Mouse (Mus musculus) spleen, postnatal 36 days (tissue): ENCODE measurements around the gene Mff.
A peak's percentile ranks its signal among the peaks of the same experiment; 100 is the strongest.

Source experiments
- DNase-seq, 2 experiments: peaks; one replicate each; pipeline ENCODE4 v3.0.0; 2022; ENCODE audit warnings: low spot score in 2 of 2, mixed read lengths in 1 of 2

Gene Mff

DNA sequence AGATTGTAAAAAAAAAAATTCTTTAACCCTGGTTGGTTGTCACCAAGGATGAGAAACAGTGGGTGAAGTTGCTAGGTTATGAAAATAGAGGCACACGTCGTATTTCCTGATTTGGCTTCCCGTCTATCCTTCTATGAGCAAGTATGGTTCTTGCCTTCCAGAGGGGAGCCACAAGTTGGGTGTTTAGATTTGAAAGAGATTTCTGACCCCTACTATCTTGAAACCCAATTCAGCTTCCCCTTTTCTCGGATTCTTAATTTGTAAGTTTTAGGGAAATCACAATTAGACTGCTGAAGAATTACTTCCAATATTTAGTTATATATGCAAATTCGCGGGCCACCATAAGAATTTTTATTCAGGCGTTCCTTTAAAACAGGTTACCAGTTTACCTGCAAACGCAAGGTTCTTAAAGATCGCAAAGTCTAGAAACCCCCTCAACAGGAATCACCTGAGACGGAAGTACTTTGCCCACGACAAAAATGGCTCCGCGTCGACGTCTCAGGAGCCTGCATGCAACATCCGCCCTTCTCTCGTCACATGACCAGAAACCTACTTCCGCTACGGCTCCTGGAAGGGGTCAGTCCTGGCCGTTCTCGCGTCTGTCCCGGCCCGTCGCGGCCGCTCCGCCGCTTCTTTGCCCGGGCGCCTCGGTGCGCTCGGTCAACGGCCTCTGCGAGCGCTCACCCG, at the start of gene Mff:
Gene Mff, plus strand, starts transcription at position 552 of the 687 bp plus-strand sequence.
- peak; percentile 91 to 92 for DNase-seq

- DNase-seq = no peak
Measured at GRCm38 (mm10) chr1:82686328-82686727, 38.4 kb upstream of the Mff start.

DNA sequence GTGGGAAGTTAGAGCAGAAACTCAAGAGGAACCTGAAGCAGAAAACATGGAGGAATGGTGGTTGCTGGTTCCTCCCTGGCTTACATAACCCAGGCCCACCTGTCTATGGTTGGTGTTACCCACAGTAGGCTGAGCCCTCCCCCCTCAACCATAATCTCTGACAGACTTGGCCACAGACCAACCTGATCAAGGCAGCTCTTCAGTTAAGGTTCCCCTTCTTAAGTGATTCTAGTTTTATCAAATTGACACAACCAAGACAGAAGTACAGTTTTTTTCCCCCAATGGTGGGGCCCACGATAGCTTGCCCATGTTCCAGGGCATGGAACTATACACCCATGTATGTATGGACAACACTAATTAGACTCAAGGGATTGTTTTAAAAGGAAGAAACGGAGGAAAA, 37.8 kb upstream of the Mff start:
- no peak for DNase-seq

DNA sequence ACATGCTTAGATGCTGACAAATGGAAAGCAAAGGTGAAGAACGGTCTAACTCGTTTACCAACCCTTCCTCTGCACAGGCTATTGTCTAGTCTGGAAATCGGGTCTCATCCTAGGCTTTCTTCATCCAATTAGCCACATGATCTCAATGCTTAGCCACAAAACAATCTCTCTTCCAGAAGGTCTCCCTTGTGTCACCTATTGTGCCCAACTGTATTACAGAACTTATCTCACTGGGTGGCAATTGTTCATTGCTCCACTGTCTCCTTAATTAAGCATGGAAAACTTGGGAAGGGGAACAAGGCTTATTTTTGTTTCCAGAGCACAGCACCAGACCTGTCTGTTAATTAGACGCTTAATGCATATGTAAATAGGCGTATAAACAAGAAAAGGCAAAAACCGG, 36.8 kb upstream of the Mff start:
- DNase-seq = no peak

DNA sequence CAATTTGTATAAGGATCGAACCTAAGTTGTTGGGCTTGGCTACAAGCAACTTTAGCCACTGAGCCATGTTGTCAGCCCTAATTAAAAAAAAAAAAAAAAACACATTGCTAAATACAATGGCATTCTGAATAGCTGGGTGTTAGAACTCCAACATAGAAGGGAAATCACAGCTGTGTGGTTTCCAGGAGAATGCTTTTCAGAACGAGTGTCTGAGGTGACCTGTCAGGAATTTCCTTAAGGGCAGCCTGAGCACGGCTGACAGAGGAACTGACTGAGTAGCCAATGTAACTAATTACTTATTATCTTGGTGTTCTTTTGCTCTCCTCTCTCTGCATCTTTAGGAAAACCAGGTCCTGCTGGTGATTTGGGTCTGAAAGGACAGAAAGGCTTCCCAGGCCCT, 28.8 kb upstream of the Mff start:
- no peak for DNase-seq

- DNase-seq = no peak
Measured at GRCm38 (mm10) chr1:82717816-82718512, 6.7 kb upstream of the Mff start.

DNA sequence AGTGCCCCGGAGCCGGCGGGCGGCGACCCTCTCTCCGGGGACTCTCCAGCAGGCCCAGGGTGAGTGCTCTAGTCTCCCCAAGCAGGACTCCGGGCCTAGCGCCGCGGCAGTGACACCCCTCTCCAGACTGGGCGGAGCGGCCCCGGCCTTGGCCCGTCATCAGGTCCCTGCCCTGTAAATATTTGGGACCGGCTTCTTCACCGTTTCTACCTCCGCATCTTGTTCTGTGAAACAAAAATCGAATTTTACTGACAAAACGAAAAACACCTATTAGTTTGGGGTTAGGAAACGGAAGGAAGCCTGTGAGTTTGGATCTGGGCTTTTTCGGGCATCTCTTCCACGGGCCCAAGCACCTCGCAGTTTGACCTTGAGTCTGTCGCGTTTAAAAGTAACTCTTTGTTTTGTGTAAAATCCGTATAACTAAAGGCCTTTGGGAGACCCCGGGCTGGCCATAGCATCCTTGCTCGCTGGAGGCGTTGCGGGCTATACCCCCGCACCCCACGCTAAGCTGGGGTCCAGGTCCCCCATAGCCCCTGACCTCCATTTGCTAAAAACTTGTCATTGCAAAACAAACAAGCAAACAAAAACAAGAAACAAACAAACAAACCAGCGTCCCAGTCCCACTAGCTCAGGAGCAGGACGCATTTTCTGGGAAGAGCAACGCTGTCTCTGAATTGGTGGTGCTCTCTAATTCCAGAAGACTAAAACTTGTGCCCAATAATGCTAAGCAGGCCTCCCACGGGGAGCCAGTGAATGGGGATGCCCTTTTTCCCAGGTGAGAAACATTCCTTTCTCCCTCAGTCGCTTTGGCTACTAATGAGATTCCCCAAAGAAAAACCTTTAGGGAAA, 560 bp downstream of the Mff start:
- DNase-seq = peak in 1 of 2 experiments; percentile 2

DNA sequence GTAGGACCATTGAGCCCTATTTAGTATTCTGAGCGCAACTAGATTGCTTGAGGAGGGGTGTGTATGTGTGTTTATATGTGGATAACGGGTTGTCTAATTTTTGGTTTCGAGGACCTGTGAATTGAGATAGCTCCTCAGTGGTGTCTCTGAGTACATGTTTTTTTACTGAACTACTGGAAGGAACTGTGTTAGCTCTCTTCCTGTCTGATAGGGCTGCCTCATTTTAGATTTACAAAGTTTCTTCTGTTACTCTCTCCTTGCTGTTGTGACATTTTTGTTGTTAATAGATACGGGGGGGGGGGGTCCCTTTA, 1.1 kb downstream of the Mff start:
- no peak for DNase-seq

GRCm38 (mm10) chr1:82726482-82726881, 1.8 kb downstream of the Mff start:
- no peak for DNase-seq

GRCm38 (mm10) chr1:82733357-82733756, 8.7 kb downstream of the Mff start:
- DNase-seq = no peak

DNA sequence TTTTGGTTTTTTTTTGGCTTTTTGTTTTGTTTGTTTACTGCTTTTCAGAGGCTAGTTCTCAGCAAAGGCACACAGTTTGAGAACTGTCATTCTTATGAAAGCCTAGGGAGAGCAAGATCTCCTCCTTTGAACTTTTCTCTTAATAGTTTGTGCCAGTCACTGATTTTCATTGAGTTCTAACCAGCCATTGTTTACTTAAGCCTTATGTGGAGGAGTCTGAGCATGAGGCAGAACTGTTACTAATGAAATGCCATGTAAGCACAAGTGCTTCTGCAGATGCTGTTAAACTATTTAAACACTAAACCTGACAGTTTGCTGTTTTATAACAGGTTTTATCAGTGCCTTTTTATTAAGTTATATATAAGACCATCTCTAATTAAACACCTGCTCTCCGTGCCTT, 13.4 kb downstream of the Mff start:
- DNase-seq = no peak

DNA sequence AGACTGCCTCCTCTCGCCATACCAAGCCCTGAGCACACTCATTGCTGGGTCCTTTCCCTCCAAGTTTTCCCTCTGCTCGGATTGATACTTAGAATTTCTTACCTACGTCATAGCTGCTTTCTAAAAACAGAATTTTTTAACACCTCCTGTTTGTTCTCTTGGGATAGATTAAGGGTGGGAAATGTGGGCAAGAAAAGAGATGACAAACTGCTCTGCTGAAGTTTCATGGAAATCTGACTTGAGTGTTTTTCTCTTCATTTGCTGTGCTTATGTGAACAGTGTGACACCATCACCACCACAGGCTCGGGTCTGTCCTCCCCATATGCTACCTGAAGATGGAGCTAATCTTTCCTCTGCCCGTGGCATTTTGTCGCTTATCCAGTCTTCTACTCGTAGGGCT, 16.8 kb downstream of the Mff start:
- no peak for DNase-seq

- no peak for DNase-seq
Measured at GRCm38 (mm10) chr1:82743962-82744361, 19.3 kb downstream of the Mff start.

DNA sequence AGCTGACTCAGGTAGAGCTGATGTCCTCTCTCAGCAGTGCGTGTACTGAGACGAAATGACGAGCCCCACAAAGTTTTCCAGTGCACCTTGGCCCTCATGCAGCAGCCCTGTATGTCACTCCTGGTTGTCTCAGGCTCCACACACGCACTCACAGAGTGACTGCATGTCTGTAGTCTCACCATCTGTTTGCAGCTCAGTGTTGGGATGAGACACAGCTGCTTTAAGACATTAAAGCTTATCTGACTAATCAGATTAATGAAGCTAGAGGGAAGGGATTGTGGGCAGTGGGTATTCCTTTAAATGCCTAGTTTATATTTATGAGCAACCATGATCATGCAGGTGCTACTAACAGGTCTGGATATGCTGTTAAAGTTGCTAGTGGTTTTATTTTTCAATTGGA, 21.7 kb downstream of the Mff start:
- no peak for DNase-seq

DNA sequence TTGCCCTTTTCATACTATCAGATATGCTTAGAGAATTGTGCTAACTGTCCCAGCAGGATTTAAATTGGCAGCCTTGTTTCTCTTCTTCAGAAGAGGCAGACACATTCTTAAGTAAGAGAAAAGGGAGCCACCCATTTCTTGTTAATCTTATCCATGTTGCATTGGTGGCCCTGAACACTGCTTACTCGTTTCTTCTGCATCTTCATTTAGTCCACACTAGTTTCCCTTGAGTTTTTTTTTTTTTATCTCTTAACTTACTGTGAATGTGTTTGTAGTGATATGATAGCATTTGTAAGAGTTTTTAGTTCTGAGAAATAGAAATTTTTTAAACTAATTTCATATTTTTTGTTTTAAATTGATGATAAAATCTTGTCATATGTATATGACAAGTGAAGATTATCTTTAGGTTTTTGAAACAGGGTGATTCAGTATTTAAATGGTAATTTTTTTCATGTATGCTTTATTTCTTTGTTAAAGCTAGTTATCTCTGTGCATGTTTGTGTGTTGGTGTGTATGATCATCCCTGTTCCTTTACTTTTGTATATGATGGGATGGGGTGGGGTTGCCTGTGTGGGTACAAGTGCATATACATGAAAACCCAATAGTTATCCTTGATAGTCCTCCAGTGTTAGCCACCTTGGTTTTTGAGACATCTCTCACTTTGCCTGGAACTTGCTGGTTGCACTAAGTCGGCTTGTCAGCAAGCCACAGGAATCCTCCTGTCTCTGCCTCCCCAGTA, 23.2 kb downstream of the Mff start:
- DNase-seq = no peak

GRCm38 (mm10) chr1:82759520-82759919, 34.8 kb downstream of the Mff start:
- DNase-seq = no peak

- no peak for DNase-seq
Measured at GRCm38 (mm10) chr1:82761454-82762169, 36.9 kb downstream of the Mff start.

GRCm38 (mm10) chr1:82762274-82762673, 37.6 kb downstream of the Mff start:
- DNase-seq = no peak

DNA sequence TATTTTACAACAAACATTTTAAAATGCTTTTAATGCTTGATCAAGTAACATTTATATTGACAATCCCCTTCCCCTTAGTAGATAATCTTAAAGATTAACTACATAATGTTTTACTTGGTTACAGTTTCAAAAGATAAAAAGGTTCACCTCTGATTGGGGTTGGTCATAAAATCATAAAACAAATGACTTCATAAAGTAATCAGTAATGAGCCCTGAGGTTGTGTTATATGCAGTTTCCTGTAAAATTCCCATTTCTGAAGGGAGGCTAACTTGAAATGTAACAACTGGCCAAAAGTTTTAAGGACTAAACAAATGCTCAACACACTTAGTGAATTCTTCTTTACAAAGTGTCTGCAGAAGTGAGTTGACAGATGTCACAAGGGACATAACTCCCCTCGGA, 41.5 kb downstream of the Mff start:
- DNase-seq = no peak

DNA sequence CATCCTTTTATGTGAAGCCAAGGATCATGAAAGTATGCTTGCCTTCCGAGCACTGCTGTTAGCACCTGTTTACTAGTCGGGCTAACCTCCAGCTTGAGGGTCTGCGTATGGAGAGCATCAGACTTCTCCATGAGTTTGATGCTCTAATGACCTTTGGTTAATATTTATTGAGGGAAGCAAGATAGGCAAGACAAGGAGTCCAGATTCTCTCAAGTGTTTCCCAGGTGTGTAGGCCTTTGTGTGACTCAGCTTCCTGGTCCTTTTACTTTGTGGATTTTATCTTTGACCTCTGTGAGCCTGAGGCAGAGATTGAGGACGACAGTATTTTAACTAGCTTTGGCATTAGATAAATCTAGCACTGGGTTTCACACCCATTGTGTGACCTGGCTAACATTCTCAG, 42.0 kb downstream of the Mff start:
- DNase-seq = no peak

- no peak for DNase-seq
Measured at GRCm38 (mm10) chr1:82768269-82768668, 43.6 kb downstream of the Mff start, which contains the start of gene Tm4sf20. TSS of gene Tm4sf20 (minus strand) at chr1:82768461.
